Mouse (Mus musculus) forebrain, embryonic 14.5 days (tissue): ENCODE data around the gene Tmem50b. TPM values are rescaled to one million over a fixed set of nuclear protein-coding genes. Genes with fewer than 3 reads are reported as not detected.

ENCODE experiments used
- ATAC-seq: fragments of 200-750 bp; cut with Nextera tagmentation; 2 replicates; pipeline ENCODE4 v1.8.0; 2017; ENCODE audit warnings: mild to moderate bottlenecking, moderate library complexity
- DNase-seq: peaks from one replicate; pipeline ENCODE4 v3.0.0-alpha.2; 2015; ENCODE audit warnings: low spot score
- H3K27ac ChIP-seq: fragments of 300-500 bp; sonication (generic); 2 replicates; pipeline ENCODE4 v1.5.1; 2014; ENCODE audit warnings: low read depth, mild to moderate bottlenecking, control low read depth, low read length, moderate library complexity
- H3K27me3 ChIP-seq: fragments of 300-500 bp; sonication (generic); replicated peaks from 2 replicates; pipeline ENCODE4 v1.6.1; 2014; ENCODE audit warnings: low read length, control low read depth, mixed read lengths; ENCODE audit not compliant: control insufficient read depth, insufficient read depth
- H3K36me3 ChIP-seq: fragments of 300-500 bp; sonication (generic); 2 replicates; pipeline ENCODE4 v1.6.1; 2014; ENCODE audit warnings: low read length, control low read depth; ENCODE audit not compliant: control insufficient read depth, insufficient read depth
- H3K4me1 ChIP-seq: fragments of 300-500 bp; sonication (generic); 2 replicates; pipeline ENCODE4 v1.6.1; 2014; ENCODE audit warnings: antibody characterized with exemption, low read length, control low read depth; ENCODE audit not compliant: control insufficient read depth, insufficient read depth
- H3K4me2 ChIP-seq: fragments of 300-500 bp; sonication (generic); 2 replicates; pipeline ENCODE4 v1.6.1; 2014; ENCODE audit warnings: mild to moderate bottlenecking, control low read depth, low read length
- H3K4me3 ChIP-seq: fragments of 300-500 bp; sonication (generic); 2 replicates; pipeline ENCODE4 v1.5.1; 2014; ENCODE audit warnings: low read depth, low read length, control low read depth
- H3K9ac ChIP-seq: fragments of 300-500 bp; sonication (generic); 2 replicates; pipeline ENCODE4 v1.6.1; 2014; ENCODE audit warnings: mild to moderate bottlenecking, low read length, control low read depth, moderate library complexity
- H3K9me3 ChIP-seq: fragments of 300-500 bp; sonication (generic); replicated peaks from 2 replicates; pipeline ENCODE4 v1.6.1; 2016; ENCODE audit warnings: low read length, control low read depth, mixed read lengths; ENCODE audit not compliant: control insufficient read depth
- WGBS: fragments of 180-500 bp; shearing (Covaris S2); extraction: QIAGEN DNeasy Blood & Tissue Kit; methylation state at CpG from one replicate; pipeline ENCODE4 v1.1.7; 2014; 5-methylcytosine and 5-hydroxymethylcytosine counted together
- polyA plus RNA-seq: library from polyadenylated mRNA; unstranded; fragments of >200 nt; fragmentation: Nextera tagmentation; extraction: Ambion mirVana; gene quantifications from 2 replicates; pipeline ENCODE4 v1.2.1, GENCODE M21; 2014

Tmem50b gene
- polyA plus RNA-seq, 1 experiment from 2014 or later = 105 TPM

DNA sequence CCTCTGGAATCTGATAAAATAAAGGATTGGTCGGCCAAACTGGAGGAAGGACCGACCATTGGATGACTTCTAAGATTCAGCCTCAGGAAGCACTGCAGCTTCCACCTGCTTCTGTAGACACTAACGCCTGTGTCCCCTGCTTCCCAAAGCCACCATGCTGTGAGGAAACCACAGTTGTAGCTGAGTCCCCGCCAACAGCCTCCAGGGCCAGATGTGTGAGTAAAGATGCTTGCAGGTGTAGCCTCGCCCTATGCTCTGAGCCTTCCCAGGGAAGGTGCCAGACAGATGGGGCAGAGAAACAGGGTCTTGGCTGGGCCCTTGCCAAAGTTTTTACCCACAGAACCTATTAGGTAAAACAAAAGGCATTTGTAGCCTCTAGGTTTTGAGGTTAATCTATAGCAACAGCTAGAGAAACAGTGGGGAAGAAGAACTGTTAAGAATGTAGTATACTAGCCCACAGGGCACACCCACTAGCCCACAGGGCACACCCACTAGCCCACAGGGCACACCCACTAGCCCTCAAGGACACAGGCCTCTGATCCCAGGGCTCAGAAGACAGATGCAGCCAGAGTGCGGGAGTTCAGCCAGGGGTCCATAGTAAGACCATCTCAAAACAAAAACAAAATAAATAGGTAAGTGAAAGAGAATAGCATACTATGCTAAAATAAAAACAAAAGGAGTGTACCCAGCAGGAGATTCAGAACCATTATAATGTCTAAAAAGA lies 9.7 kb downstream of the Tmem50b start:
- no peaks in the 10 kb centered on the region for H3K4me1 ChIP-seq

GRCm38 (mm10) chr16:91586244-91586643 lies 11.4 kb downstream of the Tmem50b start:
- WGBS = 91% methylated on average over 6 of the region's 6 CpGs
- Histone ChIP-seq H3K4me2 (no peak overlapping the region), H3K9me3 (no peaks in the 10 kb centered on the region), H3K36me3 (peaks cover 22% of the 10 kb centered on the region), H3K9ac (no peak overlapping the region), H3K27ac (no peak overlapping the region), H3K4me3 (no peak overlapping the region), H3K4me1 (no peaks in the 10 kb centered on the region), H3K27me3 (no peaks in the 10 kb centered on the region)
- ATAC-seq (no peak), DNase-seq (no peak)

More for the DNA sequence above, 9.7 kb downstream of the Tmem50b start:
- no peak for DNase-seq
- no peak overlapping the region for H3K9ac ChIP-seq
- no peak overlapping the region for H3K27ac ChIP-seq
- 52% methylated on average over 6 of the region's 6 CpGs for whole genome bisulfite sequencing
- ATAC-seq = no peak
- H3K36me3 ChIP-seq = peaks cover 18% of the 10 kb centered on the region
- H3K9me3 ChIP-seq = no peaks in the 10 kb centered on the region
- H3K4me3 ChIP-seq = no peak overlapping the region
- H3K27me3 ChIP-seq = no peaks in the 10 kb centered on the region
- no peak overlapping the region for H3K4me2 ChIP-seq

DNA sequence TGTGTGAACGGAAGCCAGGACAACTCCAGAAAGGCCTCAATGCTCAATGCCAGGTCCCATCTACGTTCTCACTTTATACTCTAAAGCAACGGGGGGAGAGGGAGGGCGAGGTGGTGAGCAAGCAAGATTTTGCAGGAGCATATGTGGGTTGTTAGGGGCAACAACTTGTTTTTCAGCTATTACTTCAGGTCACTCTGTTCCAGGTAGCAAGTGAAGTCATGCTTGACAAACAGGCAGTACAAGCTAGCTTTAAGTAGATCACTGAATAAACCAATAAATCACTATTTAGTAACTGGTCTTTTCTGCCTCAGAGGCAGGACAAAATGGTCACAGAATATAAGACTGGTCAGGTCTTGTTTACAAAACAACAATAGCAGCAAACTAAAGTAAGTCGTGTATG lies 12.0 kb downstream of the Tmem50b start:
- ATAC-seq (no peak), DNase-seq (no peak)
- Histone ChIP-seq H3K4me2 (no peak overlapping the region), H3K4me3 (no peak overlapping the region), H3K36me3 (peaks cover 25% of the 10 kb centered on the region), H3K9me3 (no peaks in the 10 kb centered on the region), H3K27me3 (no peaks in the 10 kb centered on the region), H3K27ac (no peak overlapping the region), H3K9ac (no peak overlapping the region), H3K4me1 (no peaks in the 10 kb centered on the region)
- 94% methylated on average over 5 of the region's 5 CpGs for WGBS

DNA sequence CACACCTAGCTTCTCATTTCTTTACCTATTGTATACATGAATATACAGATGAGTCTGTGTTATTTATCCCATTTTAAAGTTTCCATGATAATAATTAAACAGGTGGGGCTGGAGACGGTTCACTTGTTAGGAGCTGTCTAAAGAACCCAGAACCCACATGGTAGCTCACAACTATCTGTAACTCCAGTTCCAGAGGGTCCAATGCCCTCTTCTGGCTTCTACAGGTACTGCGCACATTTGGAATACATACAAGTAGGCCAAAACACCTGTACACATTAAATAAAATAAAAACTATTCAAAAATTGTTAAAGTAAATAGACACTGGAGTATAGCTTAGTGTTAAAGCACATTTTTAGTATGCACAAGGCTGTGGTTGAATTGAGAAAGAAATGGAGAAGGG lies 15.3 kb downstream of the Tmem50b start:
- 71% methylated on average over 2 of the region's 2 CpGs for WGBS
- H3K36me3 ChIP-seq = peaks cover 28% of the 10 kb centered on the region
- peak; percentile 60 for DNase-seq
- no peak overlapping the region for H3K27ac ChIP-seq
- no peak overlapping the region for H3K4me2 ChIP-seq
- H3K27me3 ChIP-seq = no peaks in the 10 kb centered on the region
- no peak overlapping the region for H3K4me3 ChIP-seq
- ATAC-seq = no peak
- H3K4me1 ChIP-seq = no peaks in the 10 kb centered on the region
- no peaks in the 10 kb centered on the region for H3K9me3 ChIP-seq
- H3K9ac ChIP-seq = no peak overlapping the region

GRCm38 (mm10) chr16:91578980-91579720 lies 18.4 kb downstream of the Tmem50b start:
- DNase-seq = peak; percentile 93
- peak; percentile 95 for ATAC-seq
- Histone ChIP-seq H3K27ac (peak overlapping the region; percentile 56; the same call in 1 of the 2 replicates), H3K9me3 (no peaks in the 10 kb centered on the region), H3K27me3 (no peaks in the 10 kb centered on the region), H3K4me3 (no peak overlapping the region), H3K4me2 (no peak overlapping the region), H3K4me1 (no peaks in the 10 kb centered on the region), H3K9ac (no peak overlapping the region), H3K36me3 (peaks cover 27% of the 10 kb centered on the region)
- WGBS = 70% methylated on average over 14 of the region's 14 CpGs

GRCm38 (mm10) chr16:91575151-91575550 lies 22.4 kb downstream of the Tmem50b start:
- H3K4me2 ChIP-seq = no peak overlapping the region
- WGBS = 55% methylated on average over 13 of the region's 13 CpGs
- no peaks in the 10 kb centered on the region for H3K27me3 ChIP-seq
- DNase-seq (no peak), ATAC-seq (no peak)
- H3K27ac ChIP-seq = no peak overlapping the region
- H3K9me3 ChIP-seq = no peaks in the 10 kb centered on the region
- no peaks in the 10 kb centered on the region for H3K4me1 ChIP-seq
- no peak overlapping the region for H3K9ac ChIP-seq
- H3K36me3 ChIP-seq = peaks cover 16% of the 10 kb centered on the region; the same call in 1 of the 2 replicates
- no peak overlapping the region for H3K4me3 ChIP-seq

DNA sequence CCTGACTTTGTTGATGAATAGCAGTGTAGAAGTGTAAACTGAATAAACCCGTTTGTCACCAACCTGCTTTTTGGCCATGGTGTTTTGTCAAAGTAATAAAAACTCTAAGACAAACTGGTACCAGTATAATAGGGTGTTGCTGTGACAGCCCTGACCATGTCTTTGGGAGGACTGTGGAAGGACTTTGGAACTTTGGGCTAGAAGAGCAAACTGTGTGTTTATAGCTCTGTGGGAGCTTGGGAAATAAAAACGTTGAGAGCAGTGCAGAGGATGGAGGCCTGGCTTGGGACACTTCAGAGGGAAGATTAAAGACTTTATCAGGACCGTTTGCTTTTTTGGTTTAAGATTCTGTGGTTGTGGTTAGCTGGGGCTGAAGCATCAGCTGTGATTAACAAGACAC lies 26.5 kb downstream of the Tmem50b start:
- 77% methylated on average over 3 of the region's 3 CpGs for WGBS
- Histone ChIP-seq H3K4me1 (no peaks in the 10 kb centered on the region), H3K9ac (no peak overlapping the region)

GRCm38 (mm10) chr16:91568960-91569359 lies 28.6 kb downstream of the Tmem50b start:
- no peak for ATAC-seq
- H3K9me3 ChIP-seq = no peaks in the 10 kb centered on the region
- H3K4me2 ChIP-seq = no peak overlapping the region
- H3K27ac ChIP-seq = no peak overlapping the region
- no peaks in the 10 kb centered on the region for H3K27me3 ChIP-seq
- no peak overlapping the region for H3K9ac ChIP-seq
- no peak for DNase-seq
- no peak overlapping the region for H3K4me3 ChIP-seq
- no peaks in the 10 kb centered on the region; the same call in 1 of the 2 replicates for H3K36me3 ChIP-seq
- H3K4me1 ChIP-seq = no peaks in the 10 kb centered on the region
- WGBS = 86% methylated on average over 10 of the region's 10 CpGs

More for the DNA sequence above, 26.5 kb downstream of the Tmem50b start:
- DNase-seq (no peak), ATAC-seq (no peak)
- H3K27me3 ChIP-seq = no peaks in the 10 kb centered on the region
- H3K4me2 ChIP-seq = no peak overlapping the region
- H3K4me3 ChIP-seq = no peak overlapping the region
- no peak overlapping the region for H3K27ac ChIP-seq
- H3K36me3 ChIP-seq = peaks cover 11% of the 10 kb centered on the region; the same call in 1 of the 2 replicates
- H3K9me3 ChIP-seq = no peaks in the 10 kb centered on the region

- Histone ChIP-seq H3K4me2 (no peak overlapping the region), H3K9ac (no peak overlapping the region), H3K27me3 (no peaks in the 10 kb centered on the region), H3K27ac (no peak overlapping the region), H3K4me1 (no peaks in the 10 kb centered on the region), H3K9me3 (no peaks in the 10 kb centered on the region), H3K36me3 (peaks cover 18% of the 10 kb centered on the region), H3K4me3 (no peak overlapping the region)
- DNase-seq (no peak), ATAC-seq (no peak)
- 92% methylated on average over 7 of the region's 7 CpGs for WGBS
Observed at GRCm38 (mm10) chr16:91566002-91566401, 31.6 kb downstream of the Tmem50b start.
